Mouse (Mus musculus) G1E (cell line): ENCODE results near the gene Map4k3. TPM values are rescaled to one million over a fixed set of nuclear protein-coding genes. Genes with fewer than 3 reads are reported as not detected.

ENCODE experiments used
- ATAC-seq: 2 replicates; pipeline ENCODE4 v1.8.0; 2016; ENCODE audit warnings: mild to moderate bottlenecking; ENCODE audit not compliant: insufficient number of reproducible peaks, poor library complexity, low FRiP score, severe bottlenecking; ENCODE audit errors: extremely low read depth
- DNase-seq: peaks from one replicate; pipeline ENCODE4 v3.0.0; 2012; ENCODE audit warnings: low spot score
- H3K27me3 ChIP-seq: 2 replicates; pipeline ENCODE4 v1.6.1; 2012; ENCODE audit warnings: mild to moderate bottlenecking, low read length, inconsistent platforms; ENCODE audit not compliant: insufficient read depth
- H3K36me3 ChIP-seq: replicated peaks from 2 replicates; pipeline ENCODE3; 2012; ENCODE audit warnings: mild to moderate bottlenecking, inconsistent platforms
- H3K4me1 ChIP-seq: 2 replicates; pipeline ENCODE4 v1.6.1; 2012; ENCODE audit warnings: low read depth, low read length, inconsistent platforms, mixed read lengths; ENCODE audit not compliant: insufficient read depth
- H3K4me3 ChIP-seq: 2 replicates; pipeline ENCODE4 v1.5.1; 2012; ENCODE audit warnings: low read depth, mild to moderate bottlenecking, inconsistent platforms, low read length, moderate library complexity, mixed read lengths
- H3K9me3 ChIP-seq: replicated peaks from 2 replicates; pipeline ENCODE4 v1.6.1; 2012; ENCODE audit warnings: inconsistent platforms
- CTCF ChIP-seq: IDR thresholded peaks from 2 replicates; pipeline ENCODE4 v1.5.1; 2012; ENCODE audit warnings: low read depth, low read length, inconsistent platforms, mixed read lengths
- GATA1 ChIP-seq: IDR thresholded peaks from 2 replicates; pipeline ENCODE4 v1.6.1; 2012; ENCODE audit warnings: borderline replicate concordance, low read length, inconsistent platforms, mixed read lengths
- GATA2 ChIP-seq: IDR thresholded peaks from 2 replicates; pipeline ENCODE4 v1.6.1; 2012; ENCODE audit warnings: low read depth, low read length, inconsistent platforms, borderline replicate concordance
- POLR2AphosphoS5 ChIP-seq: IDR thresholded peaks from 2 replicates; pipeline ENCODE4 v1.6.1; 2012; ENCODE audit warnings: low read depth, low read length, inconsistent platforms; ENCODE audit not compliant: insufficient replicate concordance
- TAL1 ChIP-seq: conservative IDR thresholded peaks from 2 replicates; pipeline ENCODE4 v1.6.1; 2012; ENCODE audit warnings: low read depth, low read length, inconsistent platforms, mixed read lengths
- polyA plus RNA-seq: library from polyadenylated mRNA; stranded (reverse); fragments of >175 nt; gene quantifications from 2 replicates; pipeline ENCODE4 v1.2.3, GENCODE M21; 2012
- total RNA-seq, 2 experiments: library from RNA; stranded (forward) in 1 of 2; stranded (reverse) in 1 of 2; fragments of 200-1000 nt in 1 of 2; fragments of >200 nt in 1 of 2; fragmentation: Nextera tagmentation in 1 of 2; gene quantifications; 2 replicates each; pipeline ENCODE4 v1.2.3; 2014 to 2017

The Map4k3 gene
- total RNA-seq (2014; fragmentation: Nextera tagmentation) (0.30 TPM in 1 of 2 replicates, not detected in the other), total RNA-seq (2017) (0.22 and 0.29 TPM in 2 replicates), polyA plus RNA-seq (not detected in 2 replicates)

DNA sequence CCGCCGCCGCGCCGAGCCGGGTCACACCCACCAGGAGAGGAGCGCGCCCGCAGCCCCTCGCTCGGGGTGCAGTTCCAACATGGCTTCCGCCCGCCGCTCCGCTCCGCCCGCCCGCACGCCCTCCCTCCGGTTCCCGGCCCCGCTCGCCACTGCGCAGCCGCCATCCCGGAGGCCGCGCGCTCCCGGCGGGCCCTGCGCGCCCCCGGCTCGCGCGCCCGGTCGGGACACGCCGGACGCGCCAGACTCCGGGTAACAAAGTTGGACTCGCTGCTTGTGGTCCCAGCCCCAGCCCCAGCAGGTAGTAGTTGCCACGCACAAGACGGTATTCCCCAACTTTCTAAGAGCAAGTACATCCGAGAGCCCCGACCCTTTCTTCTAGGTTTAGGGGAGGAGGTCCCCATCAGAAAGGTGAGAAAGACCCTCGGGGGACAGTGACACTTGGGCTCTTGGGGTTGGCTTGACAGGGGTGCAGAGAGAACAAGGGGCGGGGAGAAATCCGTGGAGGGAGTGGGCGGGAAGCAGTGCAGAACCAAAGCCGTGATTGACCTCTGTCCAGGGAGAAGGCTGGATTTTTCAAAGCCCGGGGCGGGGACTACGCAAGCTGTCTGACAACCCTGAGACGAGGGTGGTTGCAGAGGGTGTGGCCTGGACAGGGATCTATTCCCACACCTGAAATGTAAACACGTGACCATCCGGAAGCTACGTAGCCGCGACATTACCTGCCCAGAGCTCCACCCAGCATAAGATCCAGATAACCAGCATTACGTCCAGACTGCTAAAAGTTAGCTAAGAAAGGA, at the start of gene Map4k3:
Gene Map4k3, minus strand, starts transcription at position 424 of the 797 bp plus-strand sequence.
- H3K4me1 ChIP-seq, result no peaks in the 10 kb centered on the region
- ATAC-seq, result no peak
- DNase-seq, result no peak
- no peaks in the 10 kb centered on the region for H3K27me3 ChIP-seq
- peaks cover 47% of the 10 kb centered on the region for H3K9me3 ChIP-seq
- no peaks in the 10 kb centered on the region for H3K36me3 ChIP-seq
- H3K4me3 ChIP-seq, result no peak within 1 kb of the TSS; the same call in 1 of the 2 replicates
- TF ChIP-seq POLR2AphosphoS5, result no peak
- no peak for TF ChIP-seq CTCF
- TF ChIP-seq TAL1, result no peak
- TF ChIP-seq GATA1, result no peak

DNA sequence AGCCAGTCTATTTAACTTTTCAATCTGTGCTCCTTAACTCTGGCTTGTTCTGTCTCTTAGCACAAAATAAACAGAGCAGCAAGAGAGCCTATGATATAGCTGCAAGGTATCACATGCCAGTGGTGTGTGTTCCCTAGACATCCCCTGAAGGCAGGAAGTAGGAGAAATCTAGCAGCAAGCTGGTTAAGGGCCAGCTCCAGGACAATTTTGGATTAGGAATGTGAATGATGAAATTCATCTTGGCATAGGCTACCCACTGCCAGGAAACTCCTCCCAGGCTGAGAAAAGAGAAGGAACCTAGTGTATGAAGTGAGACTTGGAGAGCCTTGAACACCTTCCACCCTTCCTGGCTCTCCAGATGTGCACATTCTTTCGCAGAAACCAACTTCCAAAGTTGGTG, 49.3 kb upstream of the Map4k3 start:
- Histone ChIP-seq H3K9me3 (peaks cover 19% of the 10 kb centered on the region), H3K4me3 (no peak overlapping the region), H3K36me3 (no peaks in the 10 kb centered on the region), H3K4me1 (no peaks in the 10 kb centered on the region), H3K27me3 (no peaks in the 10 kb centered on the region)
- TF ChIP-seq POLR2AphosphoS5 (no peak), TAL1 (no peak), CTCF (no peak), GATA2 (no peak), GATA1 (no peak)
- DNase-seq (no peak), ATAC-seq (no peak)

DNA sequence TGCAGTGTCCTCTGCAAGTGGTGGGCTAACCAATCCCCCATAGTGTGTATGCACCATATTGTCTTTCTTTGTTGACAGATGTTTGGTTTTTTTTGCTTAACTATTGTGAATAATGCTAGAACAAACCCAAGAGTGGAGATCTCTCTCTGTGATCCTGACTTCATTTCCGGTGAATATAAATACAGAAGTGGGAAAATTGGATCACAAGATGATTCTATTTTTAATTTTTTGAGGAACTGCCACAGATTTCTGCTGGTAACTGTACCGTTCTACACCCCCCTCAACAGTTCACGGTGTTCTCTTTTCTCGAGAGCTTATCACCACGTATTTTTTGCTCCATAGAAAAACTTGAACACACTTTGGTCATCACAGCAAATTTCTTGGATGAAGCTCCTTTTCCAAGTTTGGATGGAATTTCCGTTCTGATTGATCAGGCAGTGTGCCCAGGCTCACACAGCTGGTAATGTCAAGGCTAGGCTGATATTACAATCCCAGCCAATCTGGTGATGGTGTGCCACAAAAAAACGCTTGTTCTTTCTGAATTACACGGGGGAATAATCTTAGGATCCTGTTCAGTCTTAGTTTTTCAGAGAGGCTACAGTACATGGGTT, 47.0 kb upstream of the Map4k3 start:
- no peaks in the 10 kb centered on the region for H3K36me3 ChIP-seq
- TF ChIP-seq GATA2 (no peak), CTCF (no peak), TAL1 (no peak), GATA1 (no peak), POLR2AphosphoS5 (no peak)
- ATAC-seq (no peak), DNase-seq (no peak)
- H3K27me3 ChIP-seq, result no peaks in the 10 kb centered on the region
- H3K4me1 ChIP-seq, result no peaks in the 10 kb centered on the region
- H3K9me3 ChIP-seq, result peaks cover 19% of the 10 kb centered on the region
- no peak overlapping the region for H3K4me3 ChIP-seq

DNA sequence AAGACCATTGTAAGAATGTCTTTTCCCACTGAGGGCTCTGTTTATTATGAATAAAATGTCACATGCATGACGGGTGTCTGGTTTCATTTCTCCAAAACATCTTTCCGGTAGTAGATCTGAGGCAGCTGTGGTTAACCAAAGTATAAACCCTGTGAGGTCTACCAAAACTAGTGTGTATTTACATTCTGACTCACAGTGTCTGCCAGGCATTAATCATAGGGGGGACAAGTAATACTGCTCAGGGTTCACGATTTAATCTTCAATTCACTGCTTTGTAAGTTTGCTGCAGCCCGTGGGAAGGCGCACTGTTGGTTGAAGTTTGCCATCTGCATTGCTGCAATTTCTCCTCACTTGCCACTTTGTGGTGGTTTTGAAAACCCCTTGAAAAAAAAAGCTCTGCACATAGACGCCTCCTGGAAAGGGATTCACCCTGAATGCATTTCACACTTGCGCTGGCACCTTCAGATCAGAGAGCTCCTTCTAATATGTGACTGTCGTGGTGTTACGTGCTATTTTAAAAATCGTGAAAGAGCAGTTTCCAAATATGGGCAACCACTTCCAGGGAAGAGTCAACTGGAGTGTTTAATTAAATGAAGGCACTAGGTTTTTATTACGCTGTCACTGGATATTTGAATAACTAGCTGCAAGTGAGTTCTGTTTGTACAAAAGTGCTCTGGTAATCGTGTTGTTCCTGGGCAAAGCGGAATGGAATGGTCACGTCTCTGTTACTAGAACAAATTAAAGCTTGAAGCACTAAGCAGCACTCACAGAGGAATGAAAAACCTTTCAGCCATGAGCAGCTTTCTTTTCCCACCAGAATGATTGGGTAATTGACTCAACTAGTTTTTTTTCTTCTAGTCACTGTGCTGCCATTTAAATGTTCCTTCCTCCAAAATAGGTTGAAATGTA, 44.5 kb upstream of the Map4k3 start:
- H3K4me3 ChIP-seq, result no peak overlapping the region
- ATAC-seq, result no peak

DNA sequence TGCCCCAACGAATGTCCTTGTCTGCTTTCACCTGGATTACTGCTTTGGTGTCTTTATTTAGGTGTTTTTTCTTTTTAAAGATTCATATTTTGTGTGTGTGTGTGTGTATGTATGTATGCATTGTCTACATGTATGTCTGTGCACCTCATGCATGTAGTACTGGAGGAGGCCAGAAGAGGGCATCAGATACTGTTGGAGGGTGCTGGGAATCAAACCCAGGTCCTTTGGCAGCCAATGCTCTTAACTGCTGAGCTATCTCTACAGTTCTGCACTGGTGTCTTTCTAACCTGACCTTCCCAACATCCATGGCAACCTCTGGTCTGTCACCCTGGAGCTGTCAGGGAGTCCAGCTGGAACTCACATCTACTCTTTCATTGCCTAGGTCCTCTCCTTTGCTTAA, 41.8 kb upstream of the Map4k3 start:
- no peaks in the 10 kb centered on the region for H3K27me3 ChIP-seq
- H3K36me3 ChIP-seq, result no peaks in the 10 kb centered on the region
- DNase-seq (no peak), ATAC-seq (no peak)
- H3K4me1 ChIP-seq, result no peaks in the 10 kb centered on the region
- peaks cover 22% of the 10 kb centered on the region for H3K9me3 ChIP-seq
- TF ChIP-seq TAL1, result no peak
- TF ChIP-seq POLR2AphosphoS5, result no peak
- no peak for TF ChIP-seq GATA1
- no peak for TF ChIP-seq CTCF
- no peak for TF ChIP-seq GATA2
- no peak overlapping the region for H3K4me3 ChIP-seq

More for the DNA sequence above, 44.5 kb upstream of the Map4k3 start:
- Histone ChIP-seq H3K9me3 (peaks cover 23% of the 10 kb centered on the region), H3K4me1 (no peaks in the 10 kb centered on the region), H3K36me3 (no peaks in the 10 kb centered on the region), H3K27me3 (no peaks in the 10 kb centered on the region)
- TF ChIP-seq CTCF (no peak), GATA1 (no peak), GATA2 (no peak), TAL1 (no peak), POLR2AphosphoS5 (no peak)
- DNase-seq, result no peak

DNA sequence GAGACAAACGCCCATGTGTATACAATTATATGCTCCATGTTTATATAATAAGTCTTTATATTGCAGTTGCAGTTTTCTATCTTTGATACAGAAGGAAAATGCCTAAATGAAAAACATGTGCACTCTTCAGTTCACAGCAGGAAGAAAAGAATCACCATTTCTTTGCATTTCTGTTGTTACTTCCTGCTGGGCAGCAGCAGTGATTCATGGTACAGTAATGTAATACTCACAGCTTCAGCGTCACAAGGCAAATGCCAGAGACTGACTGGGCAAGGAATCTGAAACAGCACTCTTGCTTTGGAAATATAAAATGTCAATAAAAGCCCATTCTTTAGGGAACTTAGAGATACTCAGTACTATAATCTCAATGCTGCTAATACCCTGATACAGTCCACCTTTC, 36.9 kb upstream of the Map4k3 start:
- no peaks in the 10 kb centered on the region for H3K4me1 ChIP-seq
- DNase-seq (no peak), ATAC-seq (no peak)
- H3K4me3 ChIP-seq, result no peak overlapping the region
- TF ChIP-seq TAL1 (no peak), GATA2 (no peak), CTCF (no peak), GATA1 (no peak), POLR2AphosphoS5 (no peak)
- H3K27me3 ChIP-seq, result no peaks in the 10 kb centered on the region
- H3K9me3 ChIP-seq, result peaks cover 38% of the 10 kb centered on the region
- no peaks in the 10 kb centered on the region for H3K36me3 ChIP-seq
